Mouse (Mus musculus): ENCODE data around the gene Gvin1. TPM values are rescaled to one million over a fixed set of nuclear protein-coding genes. Genes with fewer than 3 reads are reported as not detected.
"Not testable (repeated sequence)": the region's sequence is repeated elsewhere in the genome, so short reads cannot be mapped to it uniquely, and the experiment has no call there.

The Gvin1 gene
- total RNA-seq, 2 experiments from 2014 or later = 1.9 to 4.7 TPM

DNA sequence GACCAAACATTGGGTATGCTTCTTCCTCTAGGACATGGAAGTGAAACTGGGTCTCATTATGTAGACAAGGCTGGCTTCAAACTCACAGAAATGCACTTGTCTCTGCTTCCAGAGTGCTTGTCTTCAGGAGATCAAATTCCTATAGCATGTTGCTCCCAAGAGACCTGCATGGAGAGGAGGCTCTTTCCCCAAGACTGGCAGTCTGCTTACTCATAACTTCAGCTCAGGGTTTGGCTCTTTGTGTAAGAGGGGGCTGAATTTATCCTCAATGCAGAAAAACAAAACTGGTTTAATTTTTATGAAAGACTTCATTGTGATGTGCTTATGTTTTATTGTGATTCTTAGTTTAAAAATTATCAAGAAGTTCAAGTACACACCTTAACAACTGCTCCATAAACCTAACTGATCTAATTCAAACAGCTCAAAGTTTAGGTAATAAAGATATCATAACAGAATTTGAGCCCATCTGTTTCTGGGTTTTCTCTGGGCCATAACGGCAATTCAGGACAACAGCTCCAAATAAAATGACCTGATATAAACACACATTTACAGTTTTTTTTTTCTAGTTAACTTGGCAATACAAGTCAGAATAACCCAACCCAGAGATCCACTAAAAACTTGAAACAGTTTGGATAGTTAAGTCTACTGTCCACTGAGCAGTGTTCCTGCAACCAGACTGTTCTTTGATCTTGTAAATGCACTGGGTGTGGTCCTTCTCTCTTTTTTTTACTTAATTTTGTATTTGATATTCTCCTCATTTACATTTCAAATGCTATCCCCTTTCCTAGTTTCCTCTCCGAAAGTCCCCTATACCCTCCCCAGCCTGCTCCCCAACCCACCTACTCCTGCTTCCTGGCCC, 97.8 kb downstream of the Gvin1 start:
- DNase-seq; H3K4me3 ChIP-seq; H3K27ac ChIP-seq; intact Hi-C loops (cut with DNase I): not testable (repeated sequence)
